ENCODE assay signal across 28 mouse cellular contexts in genomic region chr5:118607900-118608299, GRCm38 (mm10).
"Had no signal": no experiment of that assay in that cellular context is flagged by ENCODE, and none has a peak within 500 bp of the region (broad histone marks: within the 10 kb centered on the region; RNA-seq: fewer than 3 reads in every experiment).

No protein-coding gene starts in this region.

- H3K27me3 ChIP-seq: embryonic facial prominence, embryonic 12.5 days; embryonic facial prominence, embryonic 13.5 days; embryonic facial prominence, embryonic 15.5 days; forebrain, embryonic 12.5 days; forebrain, embryonic 13.5 days; forebrain, embryonic 15.5 days had no signal

- H3K27ac ChIP-seq: embryonic facial prominence, embryonic 10.5 days; embryonic facial prominence, embryonic 12.5 days; embryonic facial prominence, embryonic 13.5 days; embryonic facial prominence, embryonic 15.5 days; forebrain, embryonic 10.5 days; forebrain, embryonic 12.5 days; forebrain, embryonic 13.5 days; forebrain, embryonic 15.5 days; gastrocnemius, adult 2 months; heart, adult 2 months had no signal

- ATAC-seq: forebrain, embryonic 13.5 days; forebrain, embryonic 14.5 days; forebrain, embryonic 15.5 days; forebrain, embryonic 16.5 days; forebrain, postnatal 0 days had no signal

- H3K9me3 ChIP-seq: embryonic facial prominence, embryonic 10.5 days; embryonic facial prominence, embryonic 12.5 days; embryonic facial prominence, embryonic 13.5 days; embryonic facial prominence, embryonic 15.5 days; forebrain, embryonic 10.5 days; forebrain, embryonic 12.5 days; forebrain, embryonic 13.5 days; forebrain, embryonic 15.5 days had no signal

- H3K36me3 ChIP-seq: embryonic facial prominence, embryonic 12.5 days; embryonic facial prominence, embryonic 15.5 days; forebrain, embryonic 10.5 days; forebrain, embryonic 12.5 days; forebrain, embryonic 15.5 days had no signal

- DNase-seq: cerebellum, adult 2 months; cerebellum, adult 8-10 months; cerebellum, adult 9-10 months; cerebellum, postnatal 10 days; cerebellum, postnatal 14 days; cerebellum, postnatal 25 days; cerebellum, postnatal 36 days; embryo, embryonic 11 days; forebrain, postnatal 0 days; gastrocnemius, adult 2 months; gastrocnemius, postnatal 10 days; gastrocnemius, postnatal 14 days; gastrocnemius, postnatal 25 days; gastrocnemius, postnatal 36 days; heart, adult 11 months; heart, adult 18-20 months; heart, adult 2 months had no signal

- H3K4me3 ChIP-seq: embryonic facial prominence, embryonic 10.5 days; embryonic facial prominence, embryonic 12.5 days; embryonic facial prominence, embryonic 13.5 days; embryonic facial prominence, embryonic 15.5 days; erythroblast, embryonic 14.5 days; forebrain, embryonic 10.5 days; forebrain, embryonic 12.5 days; forebrain, embryonic 13.5 days; forebrain, embryonic 15.5 days; gastrocnemius, adult 2 months; heart, adult 2 months had no signal

- H3K4me2 ChIP-seq: embryonic facial prominence, embryonic 12.5 days; embryonic facial prominence, embryonic 13.5 days; embryonic facial prominence, embryonic 15.5 days; forebrain, embryonic 12.5 days; forebrain, embryonic 13.5 days; forebrain, embryonic 15.5 days had no signal

- H3K9ac ChIP-seq: embryonic facial prominence, embryonic 12.5 days; embryonic facial prominence, embryonic 13.5 days; embryonic facial prominence, embryonic 15.5 days; forebrain, embryonic 12.5 days; forebrain, embryonic 13.5 days; forebrain, embryonic 15.5 days; forebrain, postnatal 0 days had no signal
